Mouse (Mus musculus): ENCODE data around the gene Rhbdd2. TPM values are rescaled to one million over a fixed set of nuclear protein-coding genes. Genes with fewer than 3 reads are reported as not detected.
A peak's percentile ranks its signal among the peaks of the same experiment; 100 is the strongest.

The Rhbdd2 gene
- polyA plus RNA-seq, 1 experiment from 2014 or later = 61.7 TPM

DNA sequence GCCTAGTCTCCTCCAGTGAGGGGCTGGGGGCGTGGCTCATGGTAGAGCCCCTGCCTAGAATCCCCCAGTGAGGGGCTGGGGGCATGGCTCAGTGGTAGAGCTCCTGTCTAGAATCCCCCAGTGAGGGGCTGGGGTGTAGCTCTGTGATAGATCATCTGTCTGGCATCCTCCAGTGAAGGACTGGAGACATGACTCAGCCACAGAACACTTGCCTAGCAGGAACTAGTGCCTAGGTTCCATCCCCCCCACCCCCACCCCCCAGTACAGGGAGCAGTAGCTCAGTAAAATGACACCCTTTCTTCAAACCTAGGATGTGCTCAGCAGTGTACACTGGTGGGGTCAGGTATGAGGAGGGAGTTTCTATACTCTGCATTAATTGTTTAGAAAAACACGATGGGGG, 38.5 kb downstream of the Rhbdd2 start:
- H3K9me3 ChIP-seq (ENCODE audit: control insufficient read depth, low read length) = peaks cover 2% of the 10 kb centered on the region; the same call in 1 of the 2 replicates
- no peak overlapping the region for H3K4me2 ChIP-seq (replicated peaks; ENCODE audit: low read depth, low read length)
- no peak overlapping the region for H3K27ac ChIP-seq (ENCODE audit: low read depth, low read length)
- peaks cover 19% of the 10 kb centered on the region for H3K4me1 ChIP-seq (ENCODE audit: control insufficient read depth, insufficient read depth, low read length)
- no peak for ATAC-seq (ENCODE audit: low FRiP score, low TSS enrichment)
- H3K4me3 ChIP-seq (ENCODE audit: low read length) = no peak overlapping the region
- 52% methylated on average over 2 of the region's 2 CpGs for WGBS
- H3K27me3 ChIP-seq (ENCODE audit: control insufficient read depth, insufficient read depth, low read length) = no peaks in the 10 kb centered on the region
- no peak overlapping the region for H3K9ac ChIP-seq (ENCODE audit: low read depth, low read length)
- no peaks in the 10 kb centered on the region for H3K36me3 ChIP-seq (ENCODE audit: control insufficient read depth, insufficient read depth, low read length)

DNA sequence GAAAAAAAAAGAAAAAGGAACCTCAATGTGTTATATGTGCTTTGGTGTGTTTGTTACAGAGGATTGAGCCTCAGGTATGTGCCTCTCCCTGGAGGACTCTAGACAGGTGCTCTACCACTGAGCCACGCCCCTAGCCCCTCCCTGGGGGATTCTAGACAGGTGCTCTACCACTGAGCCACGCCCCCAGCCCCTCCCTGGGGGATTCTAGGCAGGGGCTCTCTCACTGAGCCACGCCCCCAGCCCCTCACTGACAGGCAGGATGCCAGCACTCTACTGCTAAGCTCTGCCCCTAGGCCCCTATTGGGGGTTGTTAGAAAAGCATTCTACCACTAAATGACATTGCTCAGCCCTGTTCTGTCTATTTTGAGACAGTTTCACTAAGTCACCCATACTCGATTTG, 40.1 kb downstream of the Rhbdd2 start:
- Histone ChIP-seq H3K27ac (ENCODE audit: low read depth, low read length) (no peak overlapping the region), H3K9ac (ENCODE audit: low read depth, low read length) (no peak overlapping the region), H3K36me3 (ENCODE audit: control insufficient read depth, insufficient read depth, low read length) (no peaks in the 10 kb centered on the region), H3K9me3 (ENCODE audit: control insufficient read depth, low read length) (no peaks in the 10 kb centered on the region), H3K4me2 (replicated peaks; ENCODE audit: low read depth, low read length) (no peak overlapping the region), H3K27me3 (ENCODE audit: control insufficient read depth, insufficient read depth, low read length) (no peaks in the 10 kb centered on the region), H3K4me3 (ENCODE audit: low read length) (no peak overlapping the region), H3K4me1 (ENCODE audit: control insufficient read depth, insufficient read depth, low read length) (peaks cover 19% of the 10 kb centered on the region)
- 58% methylated on average over 4 of the region's 4 CpGs for WGBS
- no peak for ATAC-seq (ENCODE audit: low FRiP score, low TSS enrichment)

DNA sequence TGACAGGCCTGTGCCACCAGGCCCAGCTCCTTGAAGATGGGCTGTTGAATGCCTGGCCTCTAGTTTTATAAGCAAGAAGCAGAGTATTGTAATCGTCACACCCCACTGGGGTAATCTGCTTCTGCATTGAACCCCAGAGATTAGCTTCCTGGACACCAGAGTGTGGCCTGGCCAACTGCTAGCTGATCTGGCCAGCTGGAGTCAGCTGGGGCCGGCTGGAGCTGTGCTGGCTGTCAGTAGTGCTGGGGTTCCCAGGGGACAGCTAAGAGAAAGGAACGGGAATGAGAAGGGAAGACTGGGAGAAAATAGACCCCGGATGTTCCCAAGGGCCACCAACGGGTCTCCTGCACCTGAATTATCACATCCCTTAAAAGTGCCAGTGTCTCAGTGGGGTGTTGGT, 40.6 kb downstream of the Rhbdd2 start:
- H3K36me3 ChIP-seq (ENCODE audit: control insufficient read depth, insufficient read depth, low read length) = no peaks in the 10 kb centered on the region
- no peak overlapping the region for H3K9ac ChIP-seq (ENCODE audit: low read depth, low read length)
- peaks cover 19% of the 10 kb centered on the region for H3K4me1 ChIP-seq (ENCODE audit: control insufficient read depth, insufficient read depth, low read length)
- no peak overlapping the region for H3K4me2 ChIP-seq (replicated peaks; ENCODE audit: low read depth, low read length)
- no peaks in the 10 kb centered on the region for H3K9me3 ChIP-seq (ENCODE audit: control insufficient read depth, low read length)
- no peak for ATAC-seq (ENCODE audit: low FRiP score, low TSS enrichment)
- no peak overlapping the region for H3K27ac ChIP-seq (ENCODE audit: low read depth, low read length)
- WGBS = 65% methylated on average over 5 of the region's 5 CpGs
- H3K27me3 ChIP-seq (ENCODE audit: control insufficient read depth, insufficient read depth, low read length) = no peaks in the 10 kb centered on the region
- H3K4me3 ChIP-seq (ENCODE audit: low read length) = no peak overlapping the region

DNA sequence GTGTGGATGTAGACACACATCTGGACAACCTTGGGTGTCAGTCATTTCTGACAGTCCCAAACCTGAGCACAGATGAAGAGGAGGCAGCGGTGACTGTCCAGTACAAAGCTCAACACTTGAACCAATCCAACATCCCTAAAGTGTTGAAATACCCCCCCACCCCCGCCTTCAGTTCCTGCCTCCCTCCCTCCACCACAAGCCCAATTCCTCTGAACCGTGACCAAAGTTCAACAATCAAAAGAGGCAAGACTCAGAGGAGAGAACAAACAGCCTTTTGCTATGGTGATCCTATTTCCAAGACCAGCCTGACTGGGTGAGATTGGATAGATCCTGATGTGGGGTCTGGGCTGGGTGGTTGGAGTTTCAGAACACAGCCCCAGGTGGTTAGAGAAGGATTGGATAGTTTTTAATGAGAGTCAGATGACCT, 41.9 kb downstream of the Rhbdd2 start:
- Histone ChIP-seq H3K4me1 (ENCODE audit: control insufficient read depth, insufficient read depth, low read length) (peaks cover 19% of the 10 kb centered on the region), H3K27me3 (ENCODE audit: control insufficient read depth, insufficient read depth, low read length) (no peaks in the 10 kb centered on the region), H3K4me2 (replicated peaks; ENCODE audit: low read depth, low read length) (no peak overlapping the region), H3K36me3 (ENCODE audit: control insufficient read depth, insufficient read depth, low read length) (no peaks in the 10 kb centered on the region), H3K9ac (ENCODE audit: low read depth, low read length) (no peak overlapping the region), H3K4me3 (ENCODE audit: low read length) (no peak overlapping the region), H3K27ac (ENCODE audit: low read depth, low read length) (no peak overlapping the region), H3K9me3 (ENCODE audit: control insufficient read depth, low read length) (no peaks in the 10 kb centered on the region)
- 11% methylated on average over 3 of the region's 3 CpGs for WGBS
- peak; percentile 84 for ATAC-seq (ENCODE audit: low FRiP score, low TSS enrichment)

DNA sequence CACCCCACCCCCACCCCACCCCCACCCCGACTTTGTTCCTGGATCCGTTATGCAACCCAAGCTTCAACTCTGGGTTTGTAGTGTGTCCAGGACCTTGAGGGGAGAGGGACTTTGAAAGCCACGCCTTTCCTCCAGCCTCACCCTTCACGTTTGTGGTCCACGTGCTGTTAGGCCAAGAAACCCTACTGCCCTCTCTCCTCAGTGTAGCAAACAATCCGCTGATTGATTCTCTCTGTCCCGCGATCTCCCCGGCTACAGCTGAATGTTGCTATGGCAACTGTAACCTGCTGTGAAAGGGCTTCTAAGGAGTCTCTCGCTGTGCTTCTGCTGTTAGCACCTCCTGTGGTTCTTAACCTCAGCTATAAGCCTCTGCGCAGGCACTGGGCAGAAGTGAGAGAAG, 42.4 kb downstream of the Rhbdd2 start:
- no peaks in the 10 kb centered on the region for H3K36me3 ChIP-seq (ENCODE audit: control insufficient read depth, insufficient read depth, low read length)
- H3K9me3 ChIP-seq (ENCODE audit: control insufficient read depth, low read length) = no peaks in the 10 kb centered on the region
- ATAC-seq (ENCODE audit: low FRiP score, low TSS enrichment) = peak; percentile 71
- H3K4me3 ChIP-seq (ENCODE audit: low read length) = no peak overlapping the region
- H3K27me3 ChIP-seq (ENCODE audit: control insufficient read depth, insufficient read depth, low read length) = no peaks in the 10 kb centered on the region
- WGBS = 2% methylated on average over 11 of the region's 11 CpGs
- no peak overlapping the region for H3K9ac ChIP-seq (ENCODE audit: low read depth, low read length)
- H3K4me2 ChIP-seq (replicated peaks; ENCODE audit: low read depth, low read length) = peak overlapping the region; percentile 18; the same call in 1 of the 2 replicates
- peak overlapping the region; percentile 39 for H3K27ac ChIP-seq (ENCODE audit: low read depth, low read length)
- H3K4me1 ChIP-seq (ENCODE audit: control insufficient read depth, insufficient read depth, low read length) = peaks cover 19% of the 10 kb centered on the region

DNA sequence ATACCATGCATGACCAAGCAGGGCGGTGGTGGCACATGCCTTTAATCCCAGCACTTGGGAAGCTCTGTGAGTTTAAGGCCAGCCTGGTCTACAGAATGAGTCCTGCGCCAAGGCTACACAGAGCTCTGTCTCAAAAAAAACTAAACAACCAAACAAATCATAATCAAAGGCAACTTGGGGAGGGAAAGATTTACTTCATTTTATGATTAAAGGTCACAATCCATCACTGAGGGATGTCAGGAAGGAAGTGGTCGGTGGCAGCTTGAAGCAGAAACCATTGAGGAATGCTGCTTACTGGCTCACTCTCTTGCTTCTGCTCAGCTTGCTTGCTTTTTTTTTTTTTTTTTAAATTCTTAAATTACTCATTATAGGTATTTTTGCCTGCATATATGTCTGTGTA, 44.3 kb downstream of the Rhbdd2 start:
- H3K4me3 ChIP-seq (ENCODE audit: low read length) = no peak overlapping the region
- WGBS = 49% methylated on average over 3 of the region's 3 CpGs
- ATAC-seq (ENCODE audit: low FRiP score, low TSS enrichment) = no peak
- H3K4me1 ChIP-seq (ENCODE audit: control insufficient read depth, insufficient read depth, low read length) = peaks cover 19% of the 10 kb centered on the region
- H3K27ac ChIP-seq (ENCODE audit: low read depth, low read length) = no peak overlapping the region
- H3K36me3 ChIP-seq (ENCODE audit: control insufficient read depth, insufficient read depth, low read length) = no peaks in the 10 kb centered on the region
- H3K9ac ChIP-seq (ENCODE audit: low read depth, low read length) = no peak overlapping the region
- H3K27me3 ChIP-seq (ENCODE audit: control insufficient read depth, insufficient read depth, low read length) = no peaks in the 10 kb centered on the region
- H3K4me2 ChIP-seq (replicated peaks; ENCODE audit: low read depth, low read length) = no peak overlapping the region
- H3K9me3 ChIP-seq (ENCODE audit: control insufficient read depth, low read length) = no peaks in the 10 kb centered on the region

DNA sequence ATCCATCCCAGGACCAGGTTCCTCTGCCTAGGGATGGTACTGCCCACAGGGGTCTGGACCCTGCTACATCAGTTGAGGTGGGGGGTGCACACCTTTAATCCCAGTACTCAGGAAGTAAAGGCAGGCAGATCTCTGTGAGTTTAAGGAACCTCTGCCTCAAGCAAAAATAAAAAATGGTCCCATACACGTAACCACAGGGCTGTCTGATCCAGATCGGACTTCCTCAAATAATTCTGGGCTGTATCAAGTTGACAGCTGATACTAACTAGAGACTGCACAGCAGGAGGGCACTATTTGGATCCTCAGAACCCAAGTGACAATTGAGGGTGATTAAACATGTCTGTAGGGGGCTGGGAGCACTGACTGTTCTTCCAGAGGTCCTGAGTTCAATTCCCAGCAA, 44.8 kb downstream of the Rhbdd2 start:
- peaks cover 19% of the 10 kb centered on the region for H3K4me1 ChIP-seq (ENCODE audit: control insufficient read depth, insufficient read depth, low read length)
- ATAC-seq (ENCODE audit: low FRiP score, low TSS enrichment) = no peak
- H3K27me3 ChIP-seq (ENCODE audit: control insufficient read depth, insufficient read depth, low read length) = no peaks in the 10 kb centered on the region
- no peaks in the 10 kb centered on the region for H3K36me3 ChIP-seq (ENCODE audit: control insufficient read depth, insufficient read depth, low read length)
- H3K9ac ChIP-seq (ENCODE audit: low read depth, low read length) = no peak overlapping the region
- no peak overlapping the region for H3K27ac ChIP-seq (ENCODE audit: low read depth, low read length)
- 84% methylated on average over 2 of the region's 2 CpGs for WGBS
- H3K4me3 ChIP-seq (ENCODE audit: low read length) = no peak overlapping the region
- no peak overlapping the region for H3K4me2 ChIP-seq (replicated peaks; ENCODE audit: low read depth, low read length)
- no peaks in the 10 kb centered on the region for H3K9me3 ChIP-seq (ENCODE audit: control insufficient read depth, low read length)

DNA sequence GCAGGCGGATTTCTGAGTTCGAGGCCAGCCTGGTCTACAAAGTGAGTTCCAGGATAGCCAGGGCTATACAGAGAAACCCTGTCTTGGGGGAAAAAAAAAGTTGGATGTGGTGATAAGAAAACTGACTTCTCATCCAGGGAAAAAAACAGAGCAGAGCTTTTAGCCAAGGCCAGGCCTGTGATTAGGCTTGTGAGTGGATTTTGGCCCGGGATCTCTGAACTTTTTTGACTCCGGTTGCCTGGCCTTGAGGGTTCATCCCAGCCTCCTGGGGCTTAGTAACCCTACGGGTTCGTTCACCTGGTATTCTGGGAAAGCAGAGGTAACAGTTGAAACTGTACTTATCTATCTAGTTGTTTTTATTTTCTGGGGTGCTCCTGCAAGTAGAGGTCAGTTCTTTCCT, 46.1 kb downstream of the Rhbdd2 start:
- no peak overlapping the region for H3K4me2 ChIP-seq (replicated peaks; ENCODE audit: low read depth, low read length)
- no peaks in the 10 kb centered on the region for H3K27me3 ChIP-seq (ENCODE audit: control insufficient read depth, insufficient read depth, low read length)
- H3K9me3 ChIP-seq (ENCODE audit: control insufficient read depth, low read length) = no peaks in the 10 kb centered on the region
- 89% methylated on average over 6 of the region's 6 CpGs for WGBS
- ATAC-seq (ENCODE audit: low FRiP score, low TSS enrichment) = no peak
- no peak overlapping the region for H3K9ac ChIP-seq (ENCODE audit: low read depth, low read length)
- H3K4me3 ChIP-seq (ENCODE audit: low read length) = no peak overlapping the region
- H3K27ac ChIP-seq (ENCODE audit: low read depth, low read length) = no peak overlapping the region
- H3K36me3 ChIP-seq (ENCODE audit: control insufficient read depth, insufficient read depth, low read length) = no peaks in the 10 kb centered on the region
- H3K4me1 ChIP-seq (ENCODE audit: control insufficient read depth, insufficient read depth, low read length) = peaks cover 19% of the 10 kb centered on the region

DNA sequence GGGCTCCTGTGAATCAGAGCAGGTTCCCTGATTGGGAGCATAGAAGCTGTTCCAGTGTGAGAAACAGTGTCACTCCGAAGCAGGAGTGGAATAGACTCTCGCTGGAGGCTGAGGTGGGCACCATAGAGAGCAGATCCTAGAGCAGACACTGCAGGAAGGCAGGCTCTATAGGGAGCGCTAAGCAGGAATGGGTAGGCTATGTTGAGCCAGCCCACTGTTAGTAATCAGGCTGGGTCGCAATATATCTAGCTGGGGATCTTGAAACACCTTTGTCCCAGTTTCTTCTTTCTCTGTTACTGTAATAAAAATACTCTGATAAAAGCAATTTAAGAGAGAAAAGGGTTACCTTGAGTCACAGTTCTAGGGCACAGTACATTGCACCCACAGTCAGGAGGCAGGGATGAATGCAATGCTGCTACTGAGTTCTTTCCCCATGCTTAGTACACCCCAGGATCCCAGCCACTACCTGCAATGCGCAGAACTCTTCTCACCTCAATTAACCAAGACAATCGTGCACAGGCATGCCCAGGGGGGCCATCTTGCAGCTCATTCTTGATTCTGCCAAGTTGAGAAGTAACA, 48.6 kb downstream of the Rhbdd2 start:
- ATAC-seq (ENCODE audit: low FRiP score, low TSS enrichment) = no peak
- 89% methylated on average over 6 of the region's 6 CpGs for WGBS
- Histone ChIP-seq H3K9ac (ENCODE audit: low read depth, low read length) (no peak overlapping the region), H3K27ac (ENCODE audit: low read depth, low read length) (no peak overlapping the region), H3K4me2 (replicated peaks; ENCODE audit: low read depth, low read length) (no peak overlapping the region), H3K36me3 (ENCODE audit: control insufficient read depth, insufficient read depth, low read length) (no peaks in the 10 kb centered on the region), H3K27me3 (ENCODE audit: control insufficient read depth, insufficient read depth, low read length) (no peaks in the 10 kb centered on the region), H3K4me3 (ENCODE audit: low read length) (no peak overlapping the region), H3K4me1 (ENCODE audit: control insufficient read depth, insufficient read depth, low read length) (no peaks in the 10 kb centered on the region), H3K9me3 (ENCODE audit: control insufficient read depth, low read length) (no peaks in the 10 kb centered on the region)
